Mouse (Mus musculus) spleen, postnatal 0 days (tissue): ENCODE results near the gene Gm10801. TPM values are rescaled to one million over a fixed set of nuclear protein-coding genes. Genes with fewer than 3 reads are reported as not detected.

Experiments
- polyA plus RNA-seq: library from polyadenylated mRNA; unstranded; fragments of >200 nt; fragmentation: Nextera tagmentation; extraction: Ambion mirVana; gene quantifications from 2 replicates; pipeline ENCODE4 v1.2.1, GENCODE M21; 2015

The Gm10801 gene
- polyA plus RNA-seq = 0.64 and 2.0 TPM in 2 replicates

GRCm38 (mm10) chr2:98661937-98662336, at the start of gene Gm10801:
Gene Gm10801, plus strand, starts transcription at chr2:98662237.

DNA sequence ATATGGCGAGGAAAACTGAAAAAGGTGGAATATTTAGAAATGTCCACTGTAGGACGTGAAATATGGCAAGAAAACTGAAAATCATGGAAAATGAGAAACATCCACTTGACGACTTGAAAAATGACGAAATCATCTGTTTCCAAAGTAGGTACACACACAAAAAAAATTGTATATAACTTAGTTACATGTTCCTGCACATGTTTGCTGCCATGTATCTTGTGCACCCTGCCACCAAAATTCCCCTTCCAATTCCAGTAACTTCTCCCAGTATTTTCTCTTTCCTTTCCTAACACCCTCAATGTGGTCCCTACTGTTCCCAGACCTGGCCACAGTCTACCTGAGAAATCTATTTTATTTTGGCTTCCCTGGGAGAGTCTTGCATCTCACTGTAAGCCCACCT, 5.2 kb downstream of the Gm10801 start, which contains the start of gene Gm10800:
TSS of gene Gm10800 (minus strand) at position 101 of the 400 bp plus-strand sequence.

Other genes starting within 250 kb of the Gm10801 start
- 3.5 and 12.0 TPM in 2 replicates for gene Gm10800, start 5.1 kb downstream of the Gm10801 start, polyA plus RNA-seq